Mouse (Mus musculus) erythroblast, embryonic 14.5 days (primary cell): Measurements from ENCODE around the gene Cpt1a. TPM values are rescaled to one million over a fixed set of nuclear protein-coding genes. Genes with fewer than 3 reads are reported as not detected.

Experiments used
- H3K27me3 ChIP-seq: 2 replicates; pipeline ENCODE4 v1.6.1; 2012; ENCODE audit warnings: inconsistent platforms; ENCODE audit not compliant: control insufficient read depth
- H3K36me3 ChIP-seq: 2 replicates; pipeline ENCODE4 v1.6.1; 2012; ENCODE audit warnings: mild to moderate bottlenecking, inconsistent platforms; ENCODE audit not compliant: control insufficient read depth
- H3K4me1 ChIP-seq: 2 replicates; pipeline ENCODE4 v1.6.1; 2012; ENCODE audit warnings: inconsistent platforms; ENCODE audit not compliant: control insufficient read depth
- H3K4me3 ChIP-seq: replicated peaks from 2 replicates; pipeline ENCODE3; 2012; ENCODE audit warnings: moderate library complexity, mild to moderate bottlenecking, inconsistent platforms
- H3K9me3 ChIP-seq: 2 replicates; pipeline ENCODE4 v1.6.1; 2012; ENCODE audit warnings: low read length, inconsistent platforms, mixed read lengths; ENCODE audit not compliant: control insufficient read depth
- GATA1 ChIP-seq: IDR thresholded peaks from 2 replicates; pipeline ENCODE4 v1.6.1; 2012; ENCODE audit warnings: low read length, inconsistent platforms, mixed read lengths
- TAL1 ChIP-seq: IDR thresholded peaks from 3 replicates; pipeline ENCODE4 v1.6.1; 2012; ENCODE audit warnings: low read length, inconsistent platforms, mixed read lengths
- polyA plus RNA-seq: library from polyadenylated mRNA; stranded (reverse); fragments of >175 nt; gene quantifications from 2 replicates; pipeline ENCODE4 v1.2.3, GENCODE M21; 2012

Cpt1a gene
- polyA plus RNA-seq, 1 experiment = 0.29 TPM

DNA sequence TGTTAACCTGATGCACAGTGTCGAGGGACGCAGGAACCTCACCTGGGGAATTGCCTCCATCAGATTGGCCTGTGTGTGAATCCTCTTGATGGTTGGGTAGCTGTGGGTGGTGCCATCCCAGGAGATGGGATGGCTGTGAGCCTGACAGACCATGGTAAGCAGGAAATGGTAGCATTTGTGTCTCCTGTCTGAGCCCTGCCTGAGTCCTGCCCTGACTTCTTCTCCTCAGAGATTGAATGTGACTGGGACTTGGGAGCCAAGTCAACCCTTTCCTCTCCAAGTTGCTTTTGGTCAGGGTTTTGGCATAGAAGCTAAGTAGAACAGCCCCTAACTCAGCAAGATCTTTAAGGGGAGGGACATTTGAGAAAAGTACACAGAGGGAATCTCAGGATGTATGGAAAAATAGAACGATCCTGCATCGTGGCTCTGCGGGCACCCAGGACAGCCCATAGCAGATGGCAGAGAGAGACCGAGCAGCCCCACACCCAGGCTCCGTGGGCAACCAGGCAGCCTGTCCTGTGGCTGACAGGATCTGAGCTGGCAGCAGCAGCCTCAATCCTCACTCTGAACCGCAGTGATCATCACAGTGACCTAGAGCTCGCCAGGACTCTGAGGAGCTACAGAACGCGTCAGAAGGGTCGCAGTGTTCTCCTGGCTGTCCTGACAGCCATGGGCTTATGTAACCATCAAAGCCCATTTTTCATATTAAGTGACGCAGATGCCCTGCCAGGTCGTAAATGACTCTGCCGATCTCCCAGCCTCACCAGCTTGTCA lies 106.1 kb downstream of the Cpt1a start:
- no peaks in the 10 kb centered on the region for H3K27me3 ChIP-seq
- H3K4me1 ChIP-seq = no peaks in the 10 kb centered on the region
- no peaks in the 10 kb centered on the region for H3K36me3 ChIP-seq
- no peak overlapping the region for H3K4me3 ChIP-seq
- no peak for TF ChIP-seq GATA1
- H3K9me3 ChIP-seq = no peaks in the 10 kb centered on the region

DNA sequence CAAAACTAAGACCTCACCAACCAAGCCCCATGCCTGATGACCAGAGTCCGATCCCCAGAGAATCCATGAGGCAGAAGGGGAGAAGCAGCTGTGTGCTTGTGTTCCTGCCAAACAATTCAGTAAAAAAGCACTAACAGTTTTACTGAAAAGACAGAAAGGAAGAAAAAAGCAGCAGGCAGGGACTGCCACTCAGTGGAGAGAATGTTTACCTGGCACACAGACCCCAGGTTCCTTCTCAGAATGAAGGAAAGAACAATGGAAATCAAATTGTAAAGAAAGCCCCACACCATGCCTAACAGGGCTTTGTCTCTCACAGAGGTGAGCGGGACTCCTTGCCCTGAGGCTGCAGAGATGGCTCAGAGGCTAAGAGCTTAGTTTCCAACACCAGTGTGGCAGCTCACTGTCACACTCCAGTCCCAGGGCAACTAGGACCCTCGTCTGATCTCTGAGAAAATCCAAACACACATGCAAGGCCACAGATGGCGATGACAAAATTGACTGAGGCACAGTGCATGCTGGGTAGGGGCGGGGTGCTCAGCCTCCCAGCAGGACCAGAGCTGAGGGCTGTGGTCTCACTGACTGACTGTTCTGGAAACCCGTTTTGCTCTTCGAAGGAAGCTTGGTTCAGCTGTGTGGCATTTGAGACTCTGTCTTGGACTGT lies 107.2 kb downstream of the Cpt1a start:
- Histone ChIP-seq H3K36me3 (no peaks in the 10 kb centered on the region), H3K4me3 (no peak overlapping the region), H3K9me3 (no peaks in the 10 kb centered on the region), H3K4me1 (no peaks in the 10 kb centered on the region), H3K27me3 (no peaks in the 10 kb centered on the region)
- no peak for TF ChIP-seq TAL1
- TF ChIP-seq GATA1 = no peak

DNA sequence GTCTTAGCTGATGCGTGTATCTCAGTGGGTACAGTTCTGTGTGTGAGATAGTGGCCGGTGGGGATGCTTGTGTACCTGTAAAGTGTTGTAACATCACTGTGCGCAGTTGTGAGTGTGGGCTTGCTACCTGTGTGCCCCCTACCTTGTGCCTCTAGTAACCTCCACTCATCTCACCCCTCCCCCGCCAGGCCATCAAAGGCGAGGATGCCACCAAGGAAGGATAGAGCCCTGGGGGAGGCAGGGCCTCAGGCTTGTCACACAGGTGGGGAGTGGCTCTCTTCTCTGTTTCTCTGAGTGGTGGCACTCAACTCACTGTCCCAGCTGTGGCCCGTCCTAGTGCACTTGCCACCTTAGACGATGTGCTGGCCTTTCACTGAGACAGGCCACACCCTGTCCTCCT lies 108.9 kb downstream of the Cpt1a start:
- Histone ChIP-seq H3K36me3 (no peaks in the 10 kb centered on the region), H3K27me3 (no peaks in the 10 kb centered on the region), H3K4me3 (no peak overlapping the region), H3K9me3 (no peaks in the 10 kb centered on the region), H3K4me1 (no peaks in the 10 kb centered on the region; the same call in 1 of the 2 replicates)
- no peak for TF ChIP-seq GATA1
- no peak for TF ChIP-seq TAL1

DNA sequence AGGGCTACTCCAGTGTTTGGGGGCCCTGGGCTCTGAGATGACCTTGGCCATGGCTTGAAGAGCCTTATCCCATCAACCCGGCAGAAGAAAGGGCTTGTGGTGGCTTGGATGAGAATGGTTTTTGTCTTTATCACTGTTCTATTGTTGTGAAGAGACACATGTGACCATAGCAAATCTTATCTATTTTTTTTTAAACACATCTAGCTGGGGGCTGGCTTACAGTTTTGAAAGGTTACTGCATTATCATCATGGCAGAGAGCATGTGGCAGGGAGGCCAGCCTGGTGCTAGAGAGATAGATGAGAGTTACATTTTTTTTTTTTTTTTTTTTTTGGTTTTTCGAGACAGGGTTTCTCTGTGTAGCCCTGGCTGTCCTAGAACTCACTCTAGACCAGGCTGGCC lies 109.8 kb downstream of the Cpt1a start:
- Histone ChIP-seq H3K4me3 (no peak overlapping the region), H3K36me3 (no peaks in the 10 kb centered on the region), H3K9me3 (no peaks in the 10 kb centered on the region), H3K27me3 (no peaks in the 10 kb centered on the region), H3K4me1 (no peaks in the 10 kb centered on the region; the same call in 1 of the 2 replicates)
- TF ChIP-seq TAL1 (no peak), GATA1 (no peak)

DNA sequence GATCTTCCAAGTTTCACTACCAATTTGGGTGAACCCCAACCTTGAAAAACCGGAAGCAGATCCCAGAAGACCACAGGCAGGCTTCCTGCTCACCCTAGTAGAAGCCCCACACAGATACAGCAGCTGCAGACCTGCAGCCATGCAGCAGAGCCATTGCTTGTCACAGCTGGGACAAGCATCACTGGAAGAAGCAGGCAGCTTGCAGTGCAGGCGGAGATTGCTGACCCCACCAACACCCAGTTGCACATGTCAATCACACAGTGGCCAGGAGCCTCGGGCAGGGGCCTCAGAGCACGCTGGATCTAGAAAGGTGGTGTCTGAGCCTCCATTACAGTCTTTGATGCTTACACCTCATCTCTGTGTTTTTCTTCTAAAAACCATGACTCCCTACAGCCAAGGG lies 112.0 kb downstream of the Cpt1a start:
- no peaks in the 10 kb centered on the region; the same call in 1 of the 2 replicates for H3K4me1 ChIP-seq
- no peak overlapping the region for H3K4me3 ChIP-seq
- TF ChIP-seq TAL1 (no peak), GATA1 (no peak)
- H3K36me3 ChIP-seq = no peaks in the 10 kb centered on the region
- no peaks in the 10 kb centered on the region for H3K9me3 ChIP-seq
- H3K27me3 ChIP-seq = no peaks in the 10 kb centered on the region

DNA sequence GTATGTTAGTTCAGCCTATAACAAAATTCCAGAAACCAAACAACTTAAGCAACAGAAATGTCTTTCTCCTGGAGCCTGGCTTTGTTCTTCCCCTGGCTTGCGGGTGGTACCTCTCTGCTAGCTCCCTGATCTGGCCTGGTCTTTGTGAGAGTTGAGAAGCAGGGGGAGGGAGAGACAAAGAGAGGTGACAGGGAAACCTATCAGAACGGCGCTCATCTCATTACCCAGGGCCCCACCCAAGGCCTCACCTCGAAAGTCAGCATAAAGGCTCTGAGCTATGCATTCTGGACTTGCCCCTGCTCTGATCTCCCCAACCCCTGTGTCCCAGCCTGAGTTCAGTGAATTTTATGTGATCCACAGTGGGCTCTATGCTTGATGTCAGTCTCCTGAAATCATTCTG lies 112.5 kb downstream of the Cpt1a start:
- Histone ChIP-seq H3K27me3 (no peaks in the 10 kb centered on the region), H3K4me3 (no peak overlapping the region), H3K4me1 (no peaks in the 10 kb centered on the region; the same call in 1 of the 2 replicates), H3K9me3 (no peaks in the 10 kb centered on the region), H3K36me3 (no peaks in the 10 kb centered on the region)
- TF ChIP-seq GATA1 = no peak
- no peak for TF ChIP-seq TAL1

Other genes starting within 250 kb of the Cpt1a start
- 1.4 and 1.6 TPM in 2 replicates for gene Mrpl21, start 39.4 kb upstream of the Cpt1a start, polyA plus RNA-seq
- gene Ighmbp2, start 39.3 kb upstream of the Cpt1a start, polyA plus RNA-seq = 0.26 and 0.30 TPM in 2 replicates
- 0.02 TPM in 2 replicates for gene Tesmin, start 66.5 kb downstream of the Cpt1a start, polyA plus RNA-seq
- gene Gal, start 92.2 kb downstream of the Cpt1a start, polyA plus RNA-seq = not detected in 2 replicates